Mouse (Mus musculus): ENCODE measurements around the gene Elp1.
A peak's percentile ranks its signal among the peaks of the same experiment; 100 is the strongest.

Elp1 gene

DNA sequence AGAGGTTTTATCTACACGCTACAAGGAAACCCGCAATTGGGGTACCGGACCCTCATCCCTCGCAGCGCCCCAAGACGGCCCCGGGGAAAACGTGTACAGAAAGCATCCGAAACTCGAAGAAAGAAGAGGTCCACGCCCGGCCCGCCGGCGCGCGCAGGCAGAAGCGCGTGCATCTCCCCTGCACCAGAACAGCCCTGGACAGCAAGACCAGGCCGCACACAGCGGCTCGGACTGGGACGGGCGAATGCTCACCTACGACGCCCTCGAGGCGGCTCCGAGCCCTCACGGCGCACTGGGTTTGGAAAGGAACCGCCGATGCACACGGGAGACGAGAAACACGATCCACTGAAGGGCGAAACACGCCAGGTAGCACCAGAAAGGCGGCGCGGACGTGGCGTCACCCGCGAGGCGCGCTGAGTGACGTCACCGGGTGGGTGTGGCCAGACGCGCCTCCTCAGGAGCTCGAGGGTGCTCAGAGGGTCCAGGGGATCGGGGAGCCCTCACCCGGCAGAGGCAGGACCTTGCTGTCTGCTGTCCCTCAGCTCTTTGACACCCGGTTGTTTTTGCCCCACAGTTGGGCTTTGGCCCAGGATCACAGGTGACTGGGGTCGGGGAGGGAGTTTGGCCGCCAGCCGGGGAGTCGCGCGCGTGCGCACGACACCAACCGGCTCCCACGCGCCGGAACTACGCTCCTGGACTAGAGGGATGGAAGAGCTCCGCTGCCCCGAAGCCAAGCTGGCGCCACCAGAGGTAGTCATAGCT lies at the start of gene Elp1, which contains the start of gene Fam206a:
Gene Elp1 (minus strand): TSS at position 425 of the 762 bp plus-strand sequence.
Gene Fam206a (plus strand): TSS at position 439 of the 762 bp plus-strand sequence.
- TF ChIP-seq GATA4 (IDR thresholded peaks at IDR 0.05; ENCODE audit: insufficient replicate concordance, low read length), result peak; percentile 23; the same call in 1 of the 2 replicates

DNA sequence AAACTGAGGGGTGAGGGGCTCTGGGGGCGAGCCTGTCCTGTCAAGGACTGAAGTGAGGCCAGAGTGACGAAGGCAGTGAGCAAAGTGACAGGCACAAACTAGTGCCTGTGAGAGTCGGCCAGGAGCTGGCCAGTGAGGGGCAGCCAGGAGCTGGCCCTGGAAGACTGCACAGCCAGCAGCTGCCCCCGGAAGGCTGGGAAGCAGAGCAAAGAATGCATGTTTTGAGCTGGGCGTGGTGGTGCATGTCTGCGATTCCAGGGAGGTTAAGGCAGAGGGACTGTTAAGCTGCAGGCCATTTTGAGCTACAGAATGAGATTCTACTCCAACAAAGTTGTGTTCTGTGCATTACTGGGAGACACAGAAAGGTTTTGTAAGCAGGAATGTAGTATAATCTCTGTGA lies 48.6 kb upstream of the Elp1 start:
- TF ChIP-seq GATA4 (IDR thresholded peaks at IDR 0.05; ENCODE audit: insufficient replicate concordance, low read length), result no peak

DNA sequence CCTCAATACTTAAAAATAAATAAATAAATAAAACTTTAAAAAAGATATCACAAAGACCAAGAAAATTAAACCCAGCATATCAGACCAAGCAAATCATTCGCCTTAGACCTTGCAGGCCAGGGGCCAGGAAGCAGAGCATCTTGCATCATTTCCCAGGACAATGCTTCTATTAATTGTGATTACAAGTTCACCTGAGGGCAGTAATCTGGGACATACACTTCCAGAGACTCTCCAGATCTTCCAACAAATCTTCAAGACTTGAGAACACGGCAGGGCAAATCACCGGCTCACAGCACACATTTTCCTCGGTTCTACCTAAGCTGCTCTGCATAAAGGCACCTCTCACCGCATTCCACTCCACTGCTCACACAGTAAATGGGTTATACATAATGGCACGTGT lies 45.9 kb upstream of the Elp1 start:
- TF ChIP-seq GATA4 (IDR thresholded peaks at IDR 0.05; ENCODE audit: insufficient replicate concordance, low read length), result no peak

DNA sequence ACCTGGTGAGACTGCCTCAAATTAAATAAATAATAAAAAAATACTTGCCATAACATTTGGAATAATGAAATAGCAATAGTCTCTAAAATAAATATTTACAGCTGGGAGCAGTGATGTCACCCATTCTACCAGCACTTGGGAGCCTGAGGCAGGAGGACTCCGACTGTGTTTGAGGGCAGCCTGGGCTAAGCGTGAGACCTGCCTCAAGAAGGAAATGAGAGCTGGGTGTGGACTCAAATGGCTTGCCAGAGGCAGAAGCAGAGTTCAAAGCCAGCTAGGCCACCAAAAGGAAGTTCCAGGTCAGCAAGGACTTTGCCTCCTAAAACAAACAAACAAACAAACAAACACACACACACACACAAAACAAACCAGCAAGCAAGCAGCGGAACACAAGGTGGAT lies 45.3 kb upstream of the Elp1 start:
- no peak for TF ChIP-seq GATA4 (IDR thresholded peaks at IDR 0.05; ENCODE audit: insufficient replicate concordance, low read length)

DNA sequence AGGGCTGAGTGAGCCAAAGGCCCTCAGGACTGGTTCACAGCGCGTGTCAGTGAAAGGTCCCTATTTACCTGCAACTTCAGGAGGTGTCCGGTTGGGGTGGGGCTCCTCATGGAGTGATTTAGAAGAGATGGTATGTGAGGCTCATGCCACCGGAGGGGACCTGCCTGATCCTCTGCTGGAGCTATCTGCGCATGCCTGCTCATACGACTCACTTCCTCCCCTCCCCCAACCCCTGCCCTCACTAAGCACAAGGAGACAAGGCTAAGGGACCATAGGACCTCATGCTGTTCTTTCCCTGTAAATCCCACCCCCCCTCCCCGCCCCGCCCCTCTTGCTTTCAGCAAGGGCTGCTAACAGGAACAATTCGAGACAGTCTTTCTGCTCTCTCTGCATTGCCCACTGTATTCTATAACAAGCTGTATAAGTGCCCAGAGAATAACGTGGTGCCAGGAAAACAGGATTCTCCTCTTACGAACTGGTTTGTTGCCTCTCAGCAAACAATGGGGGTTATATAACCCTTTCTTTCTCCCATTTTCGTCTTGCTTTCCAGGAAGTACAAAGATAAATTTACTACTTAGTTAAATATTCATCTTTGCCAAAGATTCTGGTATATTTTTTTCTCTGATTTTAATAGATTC lies 43.9 kb upstream of the Elp1 start:
- TF ChIP-seq GATA4 (IDR thresholded peaks at IDR 0.05; ENCODE audit: insufficient replicate concordance, low read length), result no peak

DNA sequence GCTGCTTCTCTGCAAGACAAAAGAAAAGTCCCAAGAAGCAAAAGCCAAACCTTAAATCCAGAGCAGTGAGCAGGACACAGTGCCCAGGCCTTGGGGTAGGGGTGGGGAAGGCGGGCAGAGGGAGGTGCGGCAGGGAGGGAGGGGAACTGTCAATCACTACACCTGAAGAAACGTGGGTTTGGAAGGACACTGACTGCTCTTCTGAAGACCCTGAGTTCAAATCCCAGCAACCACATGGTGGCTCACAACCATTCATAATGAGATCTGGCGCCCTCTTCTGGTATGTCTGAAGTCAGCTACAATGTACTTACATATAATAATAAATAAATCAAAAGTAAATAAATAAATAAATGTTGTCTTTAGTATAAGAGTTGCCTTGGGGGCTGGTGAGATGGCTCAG lies 42.8 kb upstream of the Elp1 start:
- TF ChIP-seq GATA4 (IDR thresholded peaks at IDR 0.05; ENCODE audit: insufficient replicate concordance, low read length), result no peak

DNA sequence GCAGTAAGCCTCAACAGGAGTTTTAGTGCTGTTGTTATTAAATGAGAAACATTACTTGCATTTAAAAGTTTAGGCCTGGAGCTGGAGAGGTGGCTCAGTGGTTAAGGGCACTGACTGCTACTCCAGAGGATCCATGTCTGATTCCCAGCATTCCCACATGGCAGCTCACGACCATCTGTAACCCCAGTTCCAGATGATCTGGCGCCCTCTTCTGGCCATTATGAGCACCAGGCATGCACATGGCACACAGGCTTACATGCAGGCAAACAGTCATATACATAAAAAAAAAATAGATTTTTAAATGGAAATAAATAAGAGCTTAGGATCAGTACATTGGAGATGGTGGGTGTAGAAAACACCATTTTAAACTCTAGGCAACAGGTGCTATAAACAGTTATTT lies 41.8 kb upstream of the Elp1 start:
- TF ChIP-seq GATA4 (IDR thresholded peaks at IDR 0.05; ENCODE audit: insufficient replicate concordance, low read length), result no peak

DNA sequence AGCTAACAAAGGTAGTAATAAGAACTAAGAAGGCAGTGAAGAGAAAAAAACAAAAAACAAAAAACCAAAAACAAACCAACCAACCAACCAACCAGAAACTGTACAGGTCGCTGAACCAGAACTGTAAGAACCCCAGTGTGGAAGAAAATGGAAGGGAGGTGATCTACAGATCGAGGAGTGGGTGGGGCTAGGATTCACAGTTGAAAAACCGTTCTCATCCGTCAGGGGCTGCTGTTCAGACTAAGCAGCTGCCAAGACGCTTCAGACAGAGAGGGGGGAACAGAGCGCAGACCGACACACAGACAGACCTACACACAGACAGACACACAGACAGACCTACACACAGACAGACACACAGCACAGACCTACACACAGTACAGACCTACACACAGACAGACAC lies 40.4 kb upstream of the Elp1 start:
- TF ChIP-seq GATA4 (IDR thresholded peaks at IDR 0.05; ENCODE audit: insufficient replicate concordance, low read length), result no peak

DNA sequence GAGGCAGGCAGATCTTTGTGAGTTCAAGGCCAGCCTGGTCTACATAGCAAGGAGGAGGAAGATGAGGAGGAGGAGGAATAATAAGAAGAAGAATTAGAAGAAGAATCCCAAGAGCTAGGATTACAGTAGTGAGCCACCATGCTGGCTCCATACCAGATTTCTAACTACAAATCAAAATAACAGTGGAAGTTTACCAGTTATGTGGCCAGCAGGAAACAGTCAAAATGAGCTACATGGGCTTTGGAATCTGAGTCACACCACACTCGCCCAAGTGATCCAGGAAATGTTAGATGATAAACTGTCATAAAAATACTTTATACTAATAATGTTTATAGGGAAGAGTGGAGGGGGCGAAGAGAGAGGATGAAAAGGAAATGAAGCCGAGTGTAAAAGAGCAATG lies 38.2 kb upstream of the Elp1 start:
- TF ChIP-seq GATA4 (IDR thresholded peaks at IDR 0.05; ENCODE audit: insufficient replicate concordance, low read length), result no peak

DNA sequence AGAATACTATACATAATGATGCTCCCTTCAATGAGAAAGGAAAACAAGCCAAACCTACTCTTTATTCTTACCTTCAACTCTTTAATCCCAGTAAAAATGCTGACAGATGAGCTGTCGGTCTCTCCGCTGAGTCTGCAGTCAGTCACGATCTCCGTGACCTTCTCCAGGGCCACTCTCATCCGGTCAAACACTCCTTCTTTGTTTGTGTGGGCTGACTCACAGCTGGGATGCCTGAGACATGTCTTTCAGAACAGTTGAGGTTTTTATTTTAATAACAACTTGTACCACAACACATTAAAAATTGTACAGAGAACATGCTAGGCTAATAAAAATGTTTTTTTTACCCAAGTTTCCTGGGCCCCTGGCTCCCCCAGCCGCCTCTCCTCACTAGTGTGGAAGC lies 35.5 kb upstream of the Elp1 start:
- TF ChIP-seq GATA4 (IDR thresholded peaks at IDR 0.05; ENCODE audit: insufficient replicate concordance, low read length), result no peak

DNA sequence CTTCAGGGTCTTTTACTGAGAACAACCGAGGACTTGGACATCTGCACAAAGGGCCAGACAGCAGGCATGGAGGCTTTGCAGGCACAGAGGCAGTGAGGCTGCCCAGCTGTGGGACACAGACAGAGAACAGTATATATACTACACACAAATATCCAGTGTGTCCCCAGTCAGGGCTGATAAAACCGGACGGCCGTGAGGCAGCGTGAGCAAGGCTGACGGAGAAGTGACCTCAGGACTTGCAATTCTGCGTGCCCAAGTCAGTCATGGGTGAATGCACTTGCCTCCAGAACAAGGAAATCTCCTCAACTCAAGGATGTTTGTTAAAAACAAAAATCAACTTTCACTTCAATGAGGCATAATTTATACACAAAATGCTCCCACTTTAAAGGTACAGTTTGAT lies 29.9 kb upstream of the Elp1 start:
- TF ChIP-seq GATA4 (IDR thresholded peaks at IDR 0.05; ENCODE audit: insufficient replicate concordance, low read length), result no peak

DNA sequence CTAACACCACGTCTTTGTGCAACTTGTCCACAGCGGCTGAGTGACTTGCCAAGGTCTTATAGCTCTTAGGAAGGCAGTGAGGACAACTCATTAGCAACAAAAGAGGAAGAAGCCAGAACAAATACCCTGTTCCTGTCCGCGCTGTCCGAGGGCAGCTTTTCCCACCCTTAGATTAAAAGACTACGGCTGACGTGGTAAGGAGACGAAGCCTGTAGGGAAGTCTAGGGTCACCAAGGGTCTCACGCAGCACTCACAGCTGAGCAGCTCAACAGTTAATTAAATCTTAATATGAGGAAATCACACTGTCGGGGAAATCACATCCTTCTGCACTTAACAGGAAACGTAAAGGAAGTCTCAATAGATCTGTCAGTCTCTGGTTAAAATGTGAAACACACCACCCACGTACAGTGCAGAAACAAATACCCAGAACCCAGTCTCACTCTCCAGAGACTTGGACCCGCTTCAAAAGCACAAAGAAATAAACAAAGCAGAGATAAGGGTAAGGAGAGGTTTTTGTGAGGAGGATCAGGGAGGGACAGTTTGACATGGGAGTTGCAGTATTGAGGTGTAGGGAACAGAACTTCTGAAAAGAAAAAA lies 29.0 kb upstream of the Elp1 start:
- 0 out of 2 replicates have a peak, but pooled peaks have one; percentile 7 for TF ChIP-seq GATA4 (IDR thresholded peaks at IDR 0.05; ENCODE audit: insufficient replicate concordance, low read length)

DNA sequence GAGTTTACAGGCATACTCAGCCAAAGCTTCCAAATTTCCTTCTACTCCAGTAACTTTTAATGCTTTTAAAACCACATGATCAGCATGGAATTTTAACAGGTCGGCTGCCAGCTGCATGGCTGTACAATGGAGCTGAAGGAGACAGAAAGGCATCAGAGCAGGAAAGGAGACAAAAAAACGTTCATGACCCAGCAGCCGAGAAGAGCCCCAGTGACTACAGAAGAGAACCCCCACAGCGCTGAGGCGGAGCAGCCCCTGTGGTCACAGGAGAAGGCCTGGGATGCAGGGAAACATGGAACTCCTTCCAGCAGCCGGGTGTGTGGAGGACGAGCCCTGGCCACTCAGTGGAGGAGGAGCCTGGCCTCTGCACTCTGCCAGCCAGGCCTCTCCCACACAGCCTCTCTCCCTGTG lies 27.4 kb upstream of the Elp1 start:
- no peak for TF ChIP-seq GATA4 (IDR thresholded peaks at IDR 0.05; ENCODE audit: insufficient replicate concordance, low read length)

DNA sequence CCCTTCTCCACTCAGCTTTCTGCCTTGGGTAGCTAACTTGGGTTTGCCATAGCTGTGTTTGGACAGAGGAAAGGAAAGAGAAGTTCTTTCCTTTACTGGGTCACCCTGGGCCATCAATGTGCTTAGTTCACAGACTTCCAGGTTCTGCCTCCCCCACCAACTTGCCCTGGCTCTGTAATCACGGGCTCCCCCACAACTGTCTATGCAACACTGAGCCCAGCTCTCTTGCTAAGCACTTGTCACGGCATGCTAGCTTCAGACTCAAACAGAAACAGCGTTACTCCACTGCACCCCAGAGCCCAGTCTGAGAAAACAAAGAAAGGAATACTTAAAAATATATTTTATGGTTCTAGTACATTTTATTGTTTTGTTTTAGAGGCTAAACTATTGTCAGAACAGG lies 26.8 kb upstream of the Elp1 start:
- TF ChIP-seq GATA4 (IDR thresholded peaks at IDR 0.05; ENCODE audit: insufficient replicate concordance, low read length), result no peak

DNA sequence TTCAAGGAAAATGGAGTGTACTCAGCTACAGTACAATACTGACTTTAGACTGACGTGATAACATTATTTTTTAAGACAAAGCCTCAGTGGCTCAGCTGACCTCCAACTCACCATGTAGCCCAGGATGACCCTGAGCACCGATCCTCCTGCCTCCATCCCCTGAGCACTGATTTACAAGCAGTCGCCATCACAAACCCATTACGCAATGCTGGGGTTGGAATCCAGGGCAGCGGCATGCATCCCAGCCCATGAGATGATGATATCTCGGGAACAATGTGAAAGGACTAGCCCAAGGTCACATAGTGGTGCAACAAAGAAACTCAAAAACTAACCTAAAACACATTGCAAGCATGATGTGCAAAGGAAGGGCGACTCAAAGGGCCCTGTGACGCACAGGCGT lies 22.1 kb upstream of the Elp1 start:
- TF ChIP-seq GATA4 (IDR thresholded peaks at IDR 0.05; ENCODE audit: insufficient replicate concordance, low read length), result no peak

DNA sequence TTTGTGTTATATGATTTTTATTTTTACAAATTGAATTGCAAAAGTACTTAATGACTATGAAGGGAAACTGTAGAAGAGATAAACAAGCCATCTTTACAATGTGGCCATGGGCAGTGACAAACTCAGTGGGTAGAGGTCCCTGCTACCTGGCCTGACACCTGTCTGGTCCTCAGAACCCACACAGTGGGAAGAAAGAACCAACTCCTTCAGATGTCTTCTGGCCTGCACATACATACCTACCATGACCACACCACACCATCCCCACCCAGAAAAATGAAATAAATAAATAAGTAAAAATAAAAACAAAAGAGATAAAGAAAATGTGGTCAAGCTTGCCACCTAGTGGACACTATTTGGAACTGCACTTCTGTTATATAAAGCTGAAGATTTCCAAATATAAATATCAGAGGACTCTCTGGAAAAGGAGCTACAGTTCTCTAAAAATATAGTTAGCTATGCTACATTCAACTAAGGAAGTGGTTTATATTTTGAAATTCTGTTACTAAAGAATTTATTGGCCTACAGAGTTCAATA lies 18.0 kb upstream of the Elp1 start:
- TF ChIP-seq GATA4 (IDR thresholded peaks at IDR 0.05; ENCODE audit: insufficient replicate concordance, low read length), result no peak

Measured in liver, adult (tissue).